ENCODE assay signal across 19 mouse cellular contexts in the genomic region with DNA sequence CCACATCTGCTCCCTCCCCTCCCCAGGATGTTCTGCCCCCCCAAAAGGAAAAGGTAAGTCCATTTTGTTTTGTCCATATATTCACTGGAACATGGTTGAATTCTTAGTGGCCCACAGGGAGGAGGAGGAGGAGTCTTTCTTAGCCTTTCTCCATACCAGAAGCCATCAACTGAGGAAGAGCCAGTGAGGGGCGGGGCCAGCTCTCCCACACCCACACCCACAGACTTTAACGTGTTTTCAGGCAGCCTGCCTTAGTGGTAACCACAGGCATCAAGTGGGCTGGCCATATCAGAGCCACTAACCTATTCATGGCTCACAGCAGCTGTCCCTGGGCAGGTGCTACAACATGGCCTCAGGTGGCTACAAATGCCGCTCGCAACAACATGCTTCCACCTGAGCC. TPM values are rescaled to one million over a fixed set of nuclear protein-coding genes. Genes with fewer than 3 reads are reported as not detected.
A peak's percentile ranks its signal among the peaks of the same experiment; 100 is the strongest.
DNase-seq lines count a peak whose midpoint lies in the region; ATAC-seq lines count a peak whose summit lies in the region.
"Had no signal": no experiment of that assay in that cellular context is flagged by ENCODE, and none has a peak within 500 bp of the region (broad histone marks: within the 10 kb centered on the region; RNA-seq: fewer than 3 reads in every experiment).

No protein-coding gene starts in this region.

- H3K27me3 ChIP-seq in megakaryocyte, embryonic 14.5 days (replicated peaks): peaks cover 24% of the 10 kb centered on the region
- peaks cover 24% of the 10 kb centered on the region for H3K27me3 ChIP-seq in forebrain, embryonic 16.5 days (replicated peaks; ENCODE audit: control insufficient read depth, insufficient read depth, low read length)
- H3K27me3 ChIP-seq in forebrain, embryonic 13.5 days: peaks cover 71% of the 10 kb centered on the region
- peaks cover 51% of the 10 kb centered on the region for H3K27me3 ChIP-seq in midbrain, embryonic 10.5 days (ENCODE audit: low read depth, poor library complexity, severe bottlenecking)

- H3K4me1 ChIP-seq in megakaryocyte, embryonic 14.5 days: peaks cover 86% of the 10 kb centered on the region
- peaks cover 9% of the 10 kb centered on the region; the same call in 1 of the 2 replicates for H3K4me1 ChIP-seq in forebrain, embryonic 16.5 days (replicated peaks; ENCODE audit: control insufficient read depth, insufficient read depth, low read length)
- H3K4me1 ChIP-seq in forebrain, embryonic 13.5 days: peaks cover 11% of the 10 kb centered on the region; the same call in 1 of the 2 replicates
- peaks cover 18% of the 10 kb centered on the region for H3K4me1 ChIP-seq in midbrain, embryonic 10.5 days

- H3K27ac ChIP-seq in forebrain, embryonic 16.5 days (ENCODE audit: low read length): no peak overlapping the region
- no peak overlapping the region for H3K27ac ChIP-seq in forebrain, embryonic 13.5 days
- no peak overlapping the region for H3K27ac ChIP-seq in midbrain, embryonic 10.5 days (replicated peaks)
- H3K27ac ChIP-seq: kidney, embryonic 15.5 days had no signal

- ATAC-seq in forebrain, embryonic 16.5 days: no peak
- no peak for ATAC-seq in forebrain, embryonic 13.5 days

- 69% methylated on average over 4 of the region's 4 CpGs for WGBS in forebrain, embryonic 16.5 days
- 77% methylated on average over 4 of the region's 4 CpGs for WGBS in forebrain, embryonic 13.5 days
- 75% methylated on average over 4 of the region's 4 CpGs for WGBS in midbrain, embryonic 10.5 days

- H3K9me3 ChIP-seq in megakaryocyte, embryonic 14.5 days: no peaks in the 10 kb centered on the region
- H3K9me3 ChIP-seq in forebrain, embryonic 16.5 days (ENCODE audit: control insufficient read depth, low read length): no peaks in the 10 kb centered on the region
- H3K9me3 ChIP-seq in forebrain, embryonic 13.5 days (replicated peaks): no peaks in the 10 kb centered on the region
- no peaks in the 10 kb centered on the region for H3K9me3 ChIP-seq in midbrain, embryonic 10.5 days (replicated peaks)
- H3K9me3 ChIP-seq: kidney, embryonic 15.5 days had no signal

- DNase-seq in CD4-positive helper T cell, adult 2 months (ENCODE audit: low read depth, low spot score): peak; percentile 86
- DNase-seq in R1 (ENCODE audit: low read depth, low spot score): peak; percentile 18
- DNase-seq in thymus, adult 18-20 months: peak; percentile 36 to 60
- DNase-seq in midbrain, embryonic 10.5 days (ENCODE audit: low spot score): no peak
- DNase-seq in gastrocnemius, postnatal 4 days (ENCODE audit: low spot score in 2 of 2): no peak
- DNase-seq: layer of hippocampus, adult 9-11 months had no signal

- H3K4me3 ChIP-seq in megakaryocyte, embryonic 14.5 days (replicated peaks): peak overlapping the region; percentile 42
- H3K4me3 ChIP-seq in forebrain, embryonic 16.5 days (replicated peaks; ENCODE audit: low read length): no peak overlapping the region
- H3K4me3 ChIP-seq in forebrain, embryonic 13.5 days: no peak overlapping the region
- H3K4me3 ChIP-seq in midbrain, embryonic 10.5 days: no peak overlapping the region
- H3K4me3 ChIP-seq: kidney, embryonic 15.5 days had no signal

- H3K4me2 ChIP-seq in forebrain, embryonic 16.5 days (ENCODE audit: low read length): no peak overlapping the region
- no peak overlapping the region for H3K4me2 ChIP-seq in forebrain, embryonic 13.5 days

- H3K36me3 ChIP-seq in megakaryocyte, embryonic 14.5 days (replicated peaks; ENCODE audit: low read length): peaks cover 8% of the 10 kb centered on the region
- no peaks in the 10 kb centered on the region for H3K36me3 ChIP-seq in forebrain, embryonic 16.5 days (ENCODE audit: control insufficient read depth, insufficient read depth)
- no peaks in the 10 kb centered on the region for H3K36me3 ChIP-seq in forebrain, embryonic 13.5 days (ENCODE audit: poor library complexity, severe bottlenecking)
- no peaks in the 10 kb centered on the region for H3K36me3 ChIP-seq in midbrain, embryonic 10.5 days
- H3K36me3 ChIP-seq: kidney, embryonic 15.5 days had no signal

- no peak overlapping the region for H3K9ac ChIP-seq in forebrain, embryonic 16.5 days (replicated peaks; ENCODE audit: low read depth, low read length)
- H3K9ac ChIP-seq in forebrain, embryonic 13.5 days: no peak overlapping the region
- H3K9ac ChIP-seq: kidney, embryonic 15.5 days had no signal

RNA-seq across cellular contexts. Expression of gene Astl, which starts 0.4 kb away (rescaled TPM):
- not detected in 2 replicates for polyA plus RNA-seq in megakaryocyte, embryonic 14.5 days (2012; ENCODE audit: insufficient read depth, low replicate concordance)
- not detected in 2 replicates for polyA plus RNA-seq in forebrain, embryonic 16.5 days (2015; fragmentation: Nextera tagmentation; extraction: Ambion mirVana)
- not detected in 2 replicates for polyA plus RNA-seq in forebrain, embryonic 13.5 days (2015; fragmentation: Nextera tagmentation; extraction: Ambion mirVana)
- polyA plus RNA-seq in midbrain, embryonic 10.5 days (2016; fragmentation: Nextera tagmentation; extraction: Ambion mirVana): not detected in 2 replicates
- under 1 TPM; 0.12 to 0.31 TPM for total RNA-seq in gastrocnemius, postnatal 4 days (2021)
- total RNA-seq: adrenal gland, postnatal 4 days; ES-E14; heart, postnatal 25 days; left cerebral cortex, postnatal 14 days had no signal
- polyA plus RNA-seq: cortical plate, adult 2 months; forebrain, embryonic 11.5 days; intestine, embryonic 14.5 days; kidney, embryonic 15.5 days; liver, embryonic 11.5 days; lung, embryonic 16.5 days had no signal

RNA-seq across cellular contexts. Expression of gene Dusp2, which starts 2.9 kb away (rescaled TPM):
- 3.9 and 14.6 TPM in 2 replicates for polyA plus RNA-seq in megakaryocyte, embryonic 14.5 days (2012; ENCODE audit: insufficient read depth, low replicate concordance)
- polyA plus RNA-seq in forebrain, embryonic 16.5 days (2015; fragmentation: Nextera tagmentation; extraction: Ambion mirVana): 6.6 and 7.7 TPM in 2 replicates
- polyA plus RNA-seq in forebrain, embryonic 13.5 days (2015; fragmentation: Nextera tagmentation; extraction: Ambion mirVana): 3.1 and 3.6 TPM in 2 replicates
- 3.2 and 3.9 TPM in 2 replicates for polyA plus RNA-seq in midbrain, embryonic 10.5 days (2016; fragmentation: Nextera tagmentation; extraction: Ambion mirVana)
- total RNA-seq in gastrocnemius, postnatal 4 days (2021): 1 to 10 TPM; 3.2 to 3.6 TPM

RNA-seq across cellular contexts. Expression of gene Adra2b, which starts 24.2 kb away (rescaled TPM):
- polyA plus RNA-seq in megakaryocyte, embryonic 14.5 days (2012; ENCODE audit: insufficient read depth, low replicate concordance): not detected in 2 replicates
- 0.62 and 0.68 TPM in 2 replicates for polyA plus RNA-seq in forebrain, embryonic 16.5 days (2015; fragmentation: Nextera tagmentation; extraction: Ambion mirVana)
- 0.18 and 0.42 TPM in 2 replicates for polyA plus RNA-seq in forebrain, embryonic 13.5 days (2015; fragmentation: Nextera tagmentation; extraction: Ambion mirVana)
- polyA plus RNA-seq in midbrain, embryonic 10.5 days (2016; fragmentation: Nextera tagmentation; extraction: Ambion mirVana): 2.6 and 2.8 TPM in 2 replicates
- 1 to 10 TPM in 1 of 2 experiments, under 1 TPM in 1; 0.96 to 1.2 TPM for total RNA-seq in gastrocnemius, postnatal 4 days (2021)

Comparison
In these comparisons a context has a peak if more than half of its experiments do, and no peak if none do; other contexts are left out.
1. DNase-seq: peak in CD4-positive helper T cell, adult 2 months (single experiment), R1 (single experiment) and thymus, adult 18-20 months (2 of 2); none in midbrain, embryonic 10.5 days (single experiment) and gastrocnemius, postnatal 4 days (0 of 2).